Mouse (Mus musculus): ENCODE data around the gene Ninj1. TPM values are rescaled to one million over a fixed set of nuclear protein-coding genes. Genes with fewer than 3 reads are reported as not detected.

Ninj1 gene
- 30.5 to 35.2 TPM (median 32.7 TPM) in 4 replicates for total RNA-seq (2023; ENCODE audit: inconsistent age)

DNA sequence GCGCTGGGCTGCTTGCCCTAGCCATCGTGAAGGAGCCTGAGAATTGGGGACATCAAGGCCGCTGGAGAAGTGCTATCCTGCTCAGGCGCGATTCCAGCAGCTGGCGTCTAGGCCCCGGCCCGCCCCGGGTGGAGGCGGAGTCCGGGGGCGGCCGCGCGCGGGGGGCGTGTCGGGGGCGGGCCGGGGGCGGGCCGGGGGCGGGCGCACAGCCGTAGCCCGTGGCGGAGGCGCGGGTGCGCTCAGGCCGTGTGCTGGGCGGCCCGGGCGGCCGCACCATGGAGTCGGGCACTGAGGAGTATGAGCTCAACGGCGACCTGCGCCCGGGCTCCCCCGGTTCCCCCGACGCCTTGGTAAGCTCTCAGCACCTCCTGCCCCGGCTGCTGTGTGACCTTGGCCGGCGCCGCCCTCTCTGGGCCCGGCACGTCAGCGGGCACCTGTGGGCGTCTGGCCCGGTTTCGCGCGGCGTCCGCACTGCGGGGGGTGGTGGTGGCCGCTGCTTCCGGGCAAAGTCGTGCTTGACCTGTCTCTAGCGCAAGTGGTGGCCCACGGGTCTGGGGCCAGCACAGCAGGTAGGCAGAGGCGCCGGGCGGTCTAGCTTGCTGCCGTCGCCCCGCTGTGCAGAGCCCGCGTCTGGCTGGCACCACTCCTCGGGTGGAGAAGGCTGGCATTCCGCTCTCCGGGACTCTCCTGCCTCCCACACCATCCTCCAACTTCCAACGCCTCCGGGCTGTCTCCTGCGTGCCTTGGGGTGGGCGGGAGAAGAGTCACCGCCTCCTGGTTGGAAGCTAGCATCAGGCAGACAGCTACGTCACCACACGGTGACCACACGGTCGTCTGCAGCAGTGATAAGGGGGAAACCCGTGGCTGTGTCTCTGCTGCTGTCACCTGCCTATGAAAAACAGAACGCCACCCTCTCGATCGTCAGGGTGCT, at the start of gene Ninj1:
TSS of gene Ninj1 (plus strand) at position 198 of the 931 bp plus-strand sequence.

GRCm38 (mm10) chr13:49147858-49148226, 39.4 kb upstream of the Ninj1 start, which contains the start of gene Wnk2:
Gene Wnk2 (minus strand): TSS chr13:49148014.

GRCm38 (mm10) chr13:49215504-49216219, 28.4 kb downstream of the Ninj1 start, which contains the start of gene Card19:
Gene Card19 (minus strand): TSS chr13:49216037.

Other genes starting within 250 kb of the Ninj1 start
- gene Fam120a, start 219.5 kb upstream of the Ninj1 start, total RNA-seq (2023; ENCODE audit: inconsistent age), result 110 to 117 TPM (median 112 TPM) in 4 replicates
- gene Wnk2, start 39.5 kb upstream of the Ninj1 start, total RNA-seq (2023; ENCODE audit: inconsistent age), result 0.35 to 0.78 TPM (median 0.69 TPM) in 4 replicates
- 44.6 to 49.7 TPM (median 45.3 TPM) in 4 replicates for gene Card19, start 28.6 kb downstream of the Ninj1 start, total RNA-seq (2023; ENCODE audit: inconsistent age)
- 43.6 to 51.0 TPM (median 46.1 TPM) in 4 replicates for gene Susd3, start 61.2 kb downstream of the Ninj1 start, total RNA-seq (2023; ENCODE audit: inconsistent age)
- gene Fgd3, start 132.8 kb downstream of the Ninj1 start, total RNA-seq (2023; ENCODE audit: inconsistent age), result 107 to 116 TPM (median 113 TPM) in 4 replicates
- 22.0 to 27.9 TPM (median 24.9 TPM) in 4 replicates for gene Bicd2, start 154.1 kb downstream of the Ninj1 start, total RNA-seq (2023; ENCODE audit: inconsistent age)
- 7.0 to 8.0 TPM (median 7.0 TPM) in 4 replicates for gene Ippk, start 233.8 kb downstream of the Ninj1 start, total RNA-seq (2023; ENCODE audit: inconsistent age)

Data from B cell, adult (primary cell).